Mouse (Mus musculus) cerebellum, adult 9-10 months (tissue): ENCODE data around the gene Mme.

Source experiments
- DNase-seq: peaks from one replicate; pipeline ENCODE4 v3.0.0; 2022

The Mme gene

GRCm38 (mm10) chr3:63351680-63352260 is 110.4 kb downstream of the Mme start:
- no peak for DNase-seq

- no peak for DNase-seq
These were observed 118.2 kb downstream of the Mme start for GRCm38 (mm10) chr3:63359512-63359911.

GRCm38 (mm10) chr3:63384989-63385388 is 143.7 kb downstream of the Mme start:
- no peak for DNase-seq

GRCm38 (mm10) chr3:63390774-63391173 is 149.4 kb downstream of the Mme start:
- no peak for DNase-seq

- DNase-seq: no peak
These were observed 150.0 kb downstream of the Mme start for GRCm38 (mm10) chr3:63391348-63391747.

- DNase-seq: no peak
These were observed 153.1 kb downstream of the Mme start for GRCm38 (mm10) chr3:63394424-63394941.

GRCm38 (mm10) chr3:63398171-63398570 is 156.8 kb downstream of the Mme start:
- no peak for DNase-seq

GRCm38 (mm10) chr3:63406438-63406837 is 165.1 kb downstream of the Mme start:
- no peak for DNase-seq

GRCm38 (mm10) chr3:63411006-63411405 is 169.7 kb downstream of the Mme start:
- DNase-seq: no peak

- DNase-seq: no peak
These were observed 171.0 kb downstream of the Mme start for GRCm38 (mm10) chr3:63412220-63412937.

GRCm38 (mm10) chr3:63413046-63413911 is 171.9 kb downstream of the Mme start:
- DNase-seq: no peak

GRCm38 (mm10) chr3:63417284-63417683 is 175.9 kb downstream of the Mme start:
- no peak for DNase-seq

- no peak for DNase-seq
These were observed 176.4 kb downstream of the Mme start for GRCm38 (mm10) chr3:63417758-63418157.

- no peak for DNase-seq
These were observed 182.2 kb downstream of the Mme start for GRCm38 (mm10) chr3:63423552-63423951.
